Comparison of ENCODE assay signal across 18 mouse cellular contexts in genomic region chr1:181408086-181408975, GRCm38 (mm10). TPM values are rescaled to one million over a fixed set of nuclear protein-coding genes. Genes with fewer than 3 reads are reported as not detected.
DNase-seq lines count a peak whose midpoint lies in the region; ATAC-seq lines count a peak whose summit lies in the region.
"Had no signal": no experiment of that assay in that cellular context is flagged by ENCODE, and none has a peak within 500 bp of the region (broad histone marks: within the 10 kb centered on the region; RNA-seq: fewer than 3 reads in every experiment).

No protein-coding gene starts in this region.

- no peak overlapping the region for H3K4me3 ChIP-seq in hindbrain, embryonic 10.5 days
- no peak overlapping the region for H3K4me3 ChIP-seq in neural tube, embryonic 12.5 days
- no peak overlapping the region for H3K4me3 ChIP-seq in heart, embryonic 10.5 days
- H3K4me3 ChIP-seq: embryonic facial prominence, embryonic 13.5 days; liver, embryonic 13.5 days; myocyte; stomach, embryonic 15.5 days had no signal

- H3K9ac ChIP-seq in neural tube, embryonic 12.5 days, result no peak overlapping the region
- H3K9ac ChIP-seq: embryonic facial prominence, embryonic 13.5 days; liver, embryonic 13.5 days; stomach, embryonic 15.5 days had no signal

- peak; percentile 50 for DNase-seq in left cerebral cortex, postnatal 4 days
- DNase-seq in left cerebral cortex, adult 9 months (ENCODE audit: low spot score in 2 of 2), result no peak
- peak; percentile 66 for DNase-seq in cerebellum, adult 11-12 months
- DNase-seq in hindbrain, embryonic 10.5 days (ENCODE audit: low spot score), result no peak
- no peak for DNase-seq in heart, embryonic 10.5 days (ENCODE audit: low spot score)
- no peak for DNase-seq in left cerebral cortex, postnatal 14 days (ENCODE audit: low spot score in 2 of 2)
- DNase-seq: liver, embryonic 13.5 days; lung, postnatal 14 days; right cerebral cortex, postnatal 25 days; thymus, postnatal 36 days had no signal

- no peak overlapping the region for H3K4me2 ChIP-seq in neural tube, embryonic 12.5 days (replicated peaks)
- H3K4me2 ChIP-seq: embryonic facial prominence, embryonic 13.5 days; liver, embryonic 13.5 days; stomach, embryonic 15.5 days had no signal

- intact Hi-C loops in left cerebral cortex, postnatal 4 days (cut with DNase I), result no loop called here
- intact Hi-C loops in left cerebral cortex, postnatal 14 days (cut with DNase I), result no loop called here

- no peaks in the 10 kb centered on the region for H3K36me3 ChIP-seq in hindbrain, embryonic 10.5 days
- no peaks in the 10 kb centered on the region for H3K36me3 ChIP-seq in neural tube, embryonic 12.5 days
- no peaks in the 10 kb centered on the region for H3K36me3 ChIP-seq in heart, embryonic 10.5 days
- H3K36me3 ChIP-seq: embryonic facial prominence, embryonic 13.5 days; liver, embryonic 13.5 days; stomach, embryonic 15.5 days had no signal

- H3K27ac ChIP-seq in hindbrain, embryonic 10.5 days, result peak overlapping the region; percentile 59
- H3K27ac ChIP-seq in neural tube, embryonic 12.5 days, result no peak overlapping the region
- no peak overlapping the region for H3K27ac ChIP-seq in heart, embryonic 10.5 days
- H3K27ac ChIP-seq: embryonic facial prominence, embryonic 13.5 days; liver, embryonic 13.5 days; stomach, embryonic 15.5 days had no signal

- H3K27me3 ChIP-seq in hindbrain, embryonic 10.5 days (ENCODE audit: insufficient read depth, poor library complexity, severe bottlenecking), result no peaks in the 10 kb centered on the region
- no peaks in the 10 kb centered on the region for H3K27me3 ChIP-seq in neural tube, embryonic 12.5 days (replicated peaks)
- 0 out of 2 replicates have a peak, but pooled peaks cover 7% of the 10 kb centered on the region for H3K27me3 ChIP-seq in heart, embryonic 10.5 days (ENCODE audit: insufficient read depth, poor library complexity, severe bottlenecking)
- H3K27me3 ChIP-seq: embryonic facial prominence, embryonic 13.5 days; liver, embryonic 13.5 days; stomach, embryonic 15.5 days had no signal

- H3K9me3 ChIP-seq in hindbrain, embryonic 10.5 days, result no peaks in the 10 kb centered on the region
- no peaks in the 10 kb centered on the region for H3K9me3 ChIP-seq in neural tube, embryonic 12.5 days
- H3K9me3 ChIP-seq in heart, embryonic 10.5 days, result no peaks in the 10 kb centered on the region
- H3K9me3 ChIP-seq: embryonic facial prominence, embryonic 13.5 days; liver, embryonic 13.5 days; stomach, embryonic 15.5 days had no signal

- H3K4me1 ChIP-seq in hindbrain, embryonic 10.5 days (replicated peaks), result peaks cover 18% of the 10 kb centered on the region
- H3K4me1 ChIP-seq in neural tube, embryonic 12.5 days, result peaks cover 19% of the 10 kb centered on the region
- H3K4me1 ChIP-seq in heart, embryonic 10.5 days, result no peaks in the 10 kb centered on the region
- H3K4me1 ChIP-seq: embryonic facial prominence, embryonic 13.5 days; liver, embryonic 13.5 days; stomach, embryonic 15.5 days had no signal

- 79% methylated on average over 18 of the region's 18 CpGs for WGBS in hindbrain, embryonic 10.5 days
- WGBS in neural tube, embryonic 12.5 days, result 54% methylated on average over 18 of the region's 18 CpGs
- WGBS in heart, embryonic 10.5 days, result 76% methylated on average over 18 of the region's 18 CpGs

- peak; percentile 71 for ATAC-seq in neural tube, embryonic 12.5 days (ENCODE audit: low FRiP score, low read depth)
- no peak for ATAC-seq in inflammation-experienced regulatory T-cells, adult 6 months
- ATAC-seq: CD4-positive, CD25-positive, alpha-beta regulatory T cell, adult 4 months; intestine, embryonic 16.5 days had no signal

RNA-seq across cellular contexts. Expression of gene Cnih3, which starts 55.9 kb away (rescaled TPM):
- 10 to 100 TPM; 51.7 to 55.9 TPM for total RNA-seq in left cerebral cortex, postnatal 4 days (2021)
- 0.77 and 1.2 TPM in 2 replicates for polyA plus RNA-seq in hindbrain, embryonic 10.5 days (2016; fragmentation: Nextera tagmentation; extraction: Ambion mirVana)
- 4.3 and 4.7 TPM in 2 replicates for polyA plus RNA-seq in neural tube, embryonic 12.5 days (2016; fragmentation: Nextera tagmentation; extraction: Ambion mirVana)
- polyA plus RNA-seq in heart, embryonic 10.5 days (2016; fragmentation: Nextera tagmentation; extraction: Ambion mirVana), result 0.14 and 0.23 TPM in 2 replicates
- not detected for polyA plus RNA-seq in inflammation-experienced regulatory T-cells, adult 6 months (2017; shearing (Covaris generic))
- 10 to 100 TPM; 72.5 to 76.0 TPM for total RNA-seq in left cerebral cortex, postnatal 14 days (2021)
- total RNA-seq: gastrocnemius, adult 18-20 months had no signal
- polyA plus RNA-seq: CD4-positive, CD25-positive, alpha-beta regulatory T cell, adult 4 months; liver, embryonic 13.5 days had no signal

Comparison
In these comparisons a context has a peak if more than half of its experiments do, and no peak if none do; other contexts are left out.
1. DNase-seq: peak in left cerebral cortex, postnatal 4 days (single experiment) and cerebellum, adult 11-12 months (single experiment); none in left cerebral cortex, adult 9 months (0 of 2), hindbrain, embryonic 10.5 days (single experiment), heart, embryonic 10.5 days (single experiment) and left cerebral cortex, postnatal 14 days (0 of 2).